Mouse (Mus musculus) cerebellum, adult (tissue): ENCODE results near the gene Slc8b1.

Experiments used
- ATAC-seq: cut with Nextera tagmentation; 2 replicates; pipeline ENCODE4 v1.9.2; 2017; ENCODE audit warnings: mild to moderate bottlenecking, moderate library complexity, mixed read lengths; ENCODE audit not compliant: insufficient number of reproducible peaks, low FRiP score, low TSS enrichment

Gene Slc8b1

DNA sequence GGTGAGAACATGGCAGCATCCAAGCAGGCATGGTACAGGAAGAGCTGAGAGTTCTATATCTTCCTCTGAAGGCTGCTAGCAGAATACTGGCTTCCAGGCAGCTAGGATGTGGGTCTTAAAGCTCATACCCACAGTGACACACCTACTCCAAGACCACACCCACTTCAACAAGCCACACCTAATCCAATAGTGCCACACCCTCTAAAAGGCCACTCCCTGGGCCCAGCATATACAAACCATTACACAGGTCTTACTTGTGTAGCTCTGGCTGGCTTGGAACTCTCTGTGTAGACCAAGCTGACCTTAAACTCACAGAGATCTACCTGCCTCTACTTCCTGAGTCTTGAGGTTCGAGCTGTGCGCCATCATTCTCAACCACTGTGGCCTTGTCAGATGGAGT, 13.8 kb downstream of the Slc8b1 start:
- ATAC-seq, result no peak

DNA sequence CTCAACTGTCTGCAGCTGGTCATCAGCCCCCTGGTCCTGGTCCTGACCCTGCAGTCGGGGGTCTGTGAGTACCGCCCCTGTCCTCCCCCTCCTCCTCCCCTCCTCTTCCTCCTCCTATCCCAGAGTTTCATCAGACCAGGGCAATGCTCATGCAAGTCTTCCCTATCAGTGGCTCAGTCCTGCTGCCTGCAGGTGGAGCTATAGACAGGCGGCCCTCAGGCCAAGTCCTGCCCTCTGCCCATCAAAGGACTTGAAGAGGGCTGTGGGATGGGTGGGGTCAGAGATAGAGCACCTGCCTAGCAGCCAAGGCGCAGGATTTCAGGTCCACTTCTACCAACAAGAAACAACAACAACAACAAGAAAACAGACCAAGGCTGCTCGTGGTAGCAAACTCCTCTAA, 14.8 kb downstream of the Slc8b1 start:
- no peak for ATAC-seq

DNA sequence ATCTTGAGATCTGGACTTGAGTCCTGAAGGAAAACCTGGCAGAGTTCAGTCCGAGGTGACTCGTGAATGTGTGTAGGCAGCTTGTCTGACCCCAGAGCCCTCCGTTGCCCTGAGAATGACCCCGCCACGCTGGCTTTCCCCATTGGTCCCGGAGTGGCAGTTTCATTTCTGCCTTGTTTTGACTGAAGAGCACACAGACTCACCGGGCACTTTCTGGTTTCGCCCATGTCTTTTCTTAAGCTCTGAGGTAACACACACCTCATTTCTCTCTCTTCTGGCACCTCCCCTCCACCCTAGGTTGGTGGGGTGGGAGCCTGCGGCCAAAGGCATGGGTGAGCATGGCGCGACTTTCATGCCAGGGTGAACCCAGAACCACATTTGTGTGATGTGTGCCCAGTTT, 15.3 kb downstream of the Slc8b1 start:
- no peak for ATAC-seq

DNA sequence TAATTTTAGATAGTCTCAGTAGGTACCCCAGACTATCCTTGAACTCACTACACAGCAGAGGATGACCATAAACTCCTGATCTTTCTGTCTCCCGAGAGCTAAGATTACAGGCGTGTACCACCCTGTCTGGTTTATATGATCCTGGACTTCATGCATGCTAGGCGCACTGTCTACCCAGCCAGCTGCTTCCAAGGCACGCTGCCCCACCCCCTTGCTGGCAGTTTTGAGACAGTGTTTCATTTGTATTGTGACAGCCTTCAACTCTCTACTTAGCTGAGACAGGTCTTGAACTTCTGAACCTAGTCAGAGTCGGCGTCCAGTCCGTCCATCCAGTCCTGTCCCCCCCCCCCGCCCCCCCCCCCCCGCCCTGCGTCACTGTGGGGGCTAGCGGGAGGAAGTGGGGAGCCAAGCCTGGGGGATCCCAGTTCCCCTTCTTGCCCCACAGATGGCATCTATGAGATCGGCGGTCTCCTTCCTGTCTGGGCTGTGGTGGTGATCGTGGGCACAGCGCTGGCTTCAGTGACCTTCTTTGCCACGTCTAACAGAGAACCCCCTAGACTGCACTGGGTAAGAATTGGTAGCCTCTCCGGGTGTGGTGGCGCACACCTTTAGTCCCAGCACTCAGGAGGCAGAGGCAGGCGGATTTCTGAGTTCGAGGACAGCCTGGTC, 16.5 kb downstream of the Slc8b1 start:
- ATAC-seq, result no peak

DNA sequence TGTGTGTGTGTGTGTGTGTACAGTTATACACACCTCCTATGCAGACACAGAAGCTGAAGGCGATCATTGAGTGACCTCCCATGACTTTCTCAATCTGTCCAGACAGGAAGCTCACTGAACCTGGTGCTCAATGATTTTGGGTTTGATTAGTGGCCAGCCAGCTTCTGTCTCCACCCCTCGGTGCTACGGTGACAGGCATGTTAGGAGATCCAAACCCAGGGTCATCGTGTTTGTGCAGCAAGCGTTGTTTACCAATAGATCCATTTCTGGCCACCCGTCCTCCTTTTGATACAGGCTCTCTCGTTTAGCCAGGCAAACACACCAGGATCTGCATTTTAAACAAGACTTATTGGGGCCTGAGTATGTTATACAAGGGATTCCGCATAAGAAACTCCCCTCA, 20.7 kb downstream of the Slc8b1 start:
- no peak for ATAC-seq

DNA sequence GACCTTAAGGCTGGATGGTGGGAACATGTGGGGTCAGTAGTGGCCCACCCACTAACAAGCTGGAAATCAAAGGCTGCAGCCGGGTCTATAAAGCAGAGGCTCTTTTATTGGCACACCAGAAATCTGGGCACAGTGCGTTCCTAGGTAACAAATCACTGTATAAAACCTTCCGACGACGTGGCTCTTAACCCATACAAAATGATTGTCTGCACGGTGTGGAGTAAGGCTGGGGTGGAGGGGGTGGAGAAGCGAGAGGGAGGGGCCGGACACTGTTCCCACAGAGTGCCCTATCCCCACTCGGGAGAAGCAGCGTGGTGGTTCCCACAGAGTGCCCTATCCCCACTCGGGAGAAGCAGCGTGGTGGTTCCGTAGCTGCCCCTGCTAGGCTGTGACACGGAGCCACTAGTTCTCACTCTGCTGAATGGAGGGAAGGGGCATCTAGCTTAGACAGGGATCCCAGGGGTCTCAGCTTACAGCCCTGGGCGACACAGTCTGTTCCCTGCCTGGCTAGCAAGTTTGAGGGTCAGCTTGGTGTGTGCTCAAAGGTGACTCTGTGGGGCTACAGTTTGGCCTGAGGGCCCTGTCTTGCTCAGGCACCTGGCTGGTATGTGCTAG, 23.2 kb downstream of the Slc8b1 start:
- no peak for ATAC-seq

DNA sequence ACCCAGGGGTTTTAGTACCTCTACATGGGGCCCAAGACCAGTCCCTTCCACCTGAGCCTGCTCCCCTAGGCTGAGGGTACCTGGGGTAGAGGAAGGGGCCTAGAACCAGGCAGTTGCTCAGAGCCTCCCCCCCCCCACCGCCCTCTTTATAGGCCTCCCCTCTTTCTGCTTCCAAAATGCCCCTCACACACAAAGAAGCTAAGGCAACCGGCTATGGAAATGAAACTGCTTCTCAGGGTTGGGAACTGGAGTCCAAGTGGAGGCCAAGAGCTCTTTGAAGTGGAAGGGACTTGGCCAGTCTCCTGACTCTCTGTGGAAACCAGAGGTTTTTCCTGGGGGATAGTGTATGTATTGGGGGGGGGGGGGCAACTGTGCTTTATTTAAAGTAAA, 23.7 kb downstream of the Slc8b1 start:
- no peak for ATAC-seq

DNA sequence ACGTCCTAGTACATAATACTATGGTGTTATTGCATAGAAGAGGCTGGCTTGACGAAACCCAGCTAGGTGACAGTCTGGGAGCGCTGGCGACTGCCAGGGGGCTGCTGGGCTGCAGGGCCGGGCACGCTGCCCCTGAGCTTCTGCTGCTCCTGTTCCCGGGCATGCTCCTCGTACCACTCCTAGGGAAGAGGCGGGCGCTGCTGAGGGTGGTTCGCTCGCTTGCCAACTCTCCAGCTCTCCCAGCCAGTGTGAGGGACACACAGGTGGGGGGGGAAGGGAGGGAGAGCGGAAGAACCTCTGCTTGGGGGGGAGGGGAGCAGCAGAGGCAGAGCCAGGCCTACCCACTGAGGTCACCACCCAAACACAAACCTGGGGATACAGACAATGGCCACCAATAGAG, 25.1 kb downstream of the Slc8b1 start:
- ATAC-seq, result peak; percentile 49; the same call in 1 of the 2 replicates

DNA sequence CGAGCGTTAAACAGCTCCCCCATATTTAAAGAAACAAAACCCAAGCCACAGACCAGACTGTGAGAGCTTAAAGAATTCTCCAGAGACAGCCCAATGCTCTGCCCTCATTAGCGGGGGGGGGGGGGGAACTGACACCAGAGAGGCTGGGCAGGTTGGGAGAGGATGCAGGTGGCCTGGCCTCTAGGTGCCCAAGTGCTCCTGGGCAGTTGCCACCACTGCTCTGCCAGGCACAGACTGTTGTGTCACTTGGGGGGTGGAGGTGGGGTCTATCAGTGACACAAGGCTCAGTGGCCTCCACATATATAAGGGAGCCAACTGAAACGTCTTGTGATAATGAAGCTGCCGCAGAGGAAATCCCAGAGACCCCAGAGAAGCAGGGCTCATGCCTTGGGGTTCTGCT, 25.7 kb downstream of the Slc8b1 start:
- ATAC-seq, result no peak

DNA sequence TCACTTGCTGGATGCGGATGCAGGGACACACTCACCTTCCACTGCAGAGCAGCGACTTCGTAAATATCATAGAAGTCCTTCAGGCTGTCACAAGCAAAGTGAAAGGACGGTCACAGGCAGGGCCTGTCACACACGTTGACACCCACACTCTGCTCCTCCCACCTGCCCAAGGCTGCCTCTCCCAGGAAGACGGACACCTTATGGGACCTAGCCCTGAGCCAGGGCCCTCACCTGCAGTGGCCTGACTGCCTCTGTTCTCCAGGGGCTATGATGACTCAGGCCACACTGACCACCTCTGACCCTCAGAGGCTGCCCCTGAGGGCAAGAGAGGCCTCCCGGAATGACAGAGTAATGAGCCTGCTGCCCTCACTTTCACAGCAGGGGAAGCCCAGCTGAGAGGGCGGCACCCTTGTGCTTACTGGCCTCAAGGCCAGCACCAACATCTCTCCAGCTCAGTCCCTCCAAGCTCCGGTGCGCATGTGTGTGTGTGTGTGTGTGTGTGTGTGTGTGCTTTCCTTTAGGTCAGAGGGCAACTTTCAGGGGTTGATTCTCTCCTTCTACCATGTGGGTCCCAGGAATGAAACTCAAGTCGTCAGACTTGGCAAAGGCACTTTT, 37.4 kb downstream of the Slc8b1 start:
- ATAC-seq, result no peak

DNA sequence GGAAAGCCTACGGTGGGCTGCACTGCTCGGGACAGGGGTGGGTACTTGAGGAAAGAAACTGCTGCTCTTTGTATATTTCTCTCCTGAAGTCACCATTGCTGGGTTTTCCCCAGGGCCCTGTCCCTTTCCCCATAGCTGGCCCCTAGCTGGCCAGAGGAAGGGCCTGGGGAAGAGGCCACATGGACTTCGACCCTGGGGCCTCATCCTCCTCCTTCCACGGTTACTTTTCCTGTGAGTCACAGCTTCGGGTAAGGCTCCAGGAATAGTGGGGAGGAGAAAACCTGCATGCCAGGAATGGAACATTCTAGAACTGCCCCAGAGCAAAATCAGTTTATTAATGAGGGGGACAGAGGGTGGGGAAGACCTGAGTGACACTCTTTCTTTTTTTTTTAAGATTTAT, 39.2 kb downstream of the Slc8b1 start:
- ATAC-seq, result no peak

DNA sequence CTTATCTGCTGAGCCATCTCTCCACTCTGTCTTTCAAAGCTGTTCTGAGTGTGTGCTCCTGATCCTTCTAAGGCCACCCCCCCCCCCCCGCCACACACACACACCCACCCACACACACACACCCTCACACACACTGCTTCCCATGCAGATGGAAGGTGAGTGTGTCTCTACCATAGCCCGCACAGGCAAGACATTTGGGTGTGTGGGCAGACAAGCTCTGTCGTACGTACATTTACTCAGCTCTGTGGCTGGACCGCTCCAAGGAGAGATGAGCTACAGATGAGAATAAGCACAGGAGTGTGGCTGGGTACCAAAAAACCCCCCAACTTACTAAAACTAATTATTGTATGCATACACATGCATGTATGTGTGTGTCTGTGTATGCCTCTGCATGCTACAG, 39.7 kb downstream of the Slc8b1 start:
- ATAC-seq, result no peak

DNA sequence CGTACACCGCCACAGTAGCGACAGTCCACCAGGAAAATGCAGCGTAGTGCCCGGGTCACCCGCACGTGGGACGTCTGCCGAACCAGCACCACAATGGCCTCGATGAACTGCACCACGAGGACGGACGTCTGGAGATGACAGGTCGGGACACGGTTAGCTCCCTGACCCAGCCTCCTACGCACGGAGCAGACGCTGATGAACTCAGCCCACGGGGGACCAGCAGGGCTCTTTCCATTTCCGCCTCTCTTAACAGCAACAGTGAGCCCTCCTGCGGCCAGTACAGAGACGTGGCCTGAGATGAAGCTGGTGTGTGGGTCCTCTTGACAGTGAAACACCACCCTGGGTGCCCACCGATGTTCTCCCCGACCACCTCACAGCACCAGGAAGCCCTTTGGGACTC, 44.9 kb downstream of the Slc8b1 start:
- no peak for ATAC-seq

DNA sequence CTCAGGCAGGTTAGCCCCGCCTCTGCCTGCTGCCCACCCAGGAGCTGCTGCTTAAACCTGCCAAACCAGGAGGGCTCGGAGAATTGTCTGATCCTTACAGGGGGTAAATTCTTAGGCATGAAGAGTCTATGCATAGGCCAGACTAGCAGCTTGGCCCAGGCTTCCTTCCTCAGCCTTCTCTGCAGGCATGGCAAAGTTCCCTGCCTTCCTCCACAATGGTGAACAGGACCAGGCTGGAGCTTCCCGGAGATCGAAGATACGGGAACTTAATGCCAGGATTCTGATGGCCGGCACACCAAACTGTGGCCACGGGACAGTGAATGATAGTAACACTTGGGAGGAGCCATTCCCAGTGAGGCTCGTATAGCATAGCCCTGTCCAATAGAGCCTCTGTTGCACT, 47.1 kb downstream of the Slc8b1 start:
- ATAC-seq, result no peak

DNA sequence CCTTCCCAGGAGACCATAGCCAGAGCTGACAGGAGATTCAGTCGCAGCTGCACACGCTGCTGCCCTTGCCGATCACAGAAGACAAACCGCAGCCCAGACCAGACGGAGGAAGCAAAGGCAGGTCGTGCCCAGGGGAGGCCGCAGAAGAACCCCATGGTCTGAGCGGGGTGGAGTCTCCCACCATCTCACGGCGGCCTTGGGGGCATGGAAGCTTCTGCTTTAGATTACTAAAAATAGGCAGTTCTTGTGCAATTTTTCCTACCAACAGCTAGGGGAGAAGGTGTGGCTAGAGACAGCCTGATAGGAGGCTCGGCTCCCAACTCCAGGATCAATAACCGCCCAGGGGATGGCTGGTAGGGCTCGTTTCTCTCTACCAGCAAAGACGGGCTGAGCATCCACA, 47.8 kb downstream of the Slc8b1 start:
- ATAC-seq, result no peak

DNA sequence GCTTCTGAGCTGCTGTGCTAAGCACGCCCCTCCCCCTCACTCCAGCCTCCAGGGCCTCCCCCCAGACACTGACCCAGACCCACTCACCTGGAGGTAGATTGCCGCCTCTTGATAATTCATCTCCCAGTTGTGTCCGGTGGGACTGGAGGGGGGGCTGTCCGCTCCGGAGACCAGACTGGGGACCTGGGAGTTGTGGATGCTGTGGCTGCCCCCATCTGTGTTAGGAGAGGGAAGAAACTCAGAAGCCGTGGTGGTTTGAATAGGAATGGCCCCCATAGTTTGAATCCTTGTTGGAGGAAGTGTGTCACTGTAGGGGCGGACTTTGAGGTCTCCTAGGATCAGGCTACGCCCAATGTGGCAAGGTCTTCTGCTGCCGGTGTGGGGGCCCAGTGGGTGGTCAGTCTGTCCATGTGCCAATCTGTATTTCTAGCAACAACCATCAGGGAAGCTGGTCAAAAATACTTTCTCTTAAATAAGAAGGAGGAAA, 49.2 kb downstream of the Slc8b1 start:
- no peak for ATAC-seq

DNA sequence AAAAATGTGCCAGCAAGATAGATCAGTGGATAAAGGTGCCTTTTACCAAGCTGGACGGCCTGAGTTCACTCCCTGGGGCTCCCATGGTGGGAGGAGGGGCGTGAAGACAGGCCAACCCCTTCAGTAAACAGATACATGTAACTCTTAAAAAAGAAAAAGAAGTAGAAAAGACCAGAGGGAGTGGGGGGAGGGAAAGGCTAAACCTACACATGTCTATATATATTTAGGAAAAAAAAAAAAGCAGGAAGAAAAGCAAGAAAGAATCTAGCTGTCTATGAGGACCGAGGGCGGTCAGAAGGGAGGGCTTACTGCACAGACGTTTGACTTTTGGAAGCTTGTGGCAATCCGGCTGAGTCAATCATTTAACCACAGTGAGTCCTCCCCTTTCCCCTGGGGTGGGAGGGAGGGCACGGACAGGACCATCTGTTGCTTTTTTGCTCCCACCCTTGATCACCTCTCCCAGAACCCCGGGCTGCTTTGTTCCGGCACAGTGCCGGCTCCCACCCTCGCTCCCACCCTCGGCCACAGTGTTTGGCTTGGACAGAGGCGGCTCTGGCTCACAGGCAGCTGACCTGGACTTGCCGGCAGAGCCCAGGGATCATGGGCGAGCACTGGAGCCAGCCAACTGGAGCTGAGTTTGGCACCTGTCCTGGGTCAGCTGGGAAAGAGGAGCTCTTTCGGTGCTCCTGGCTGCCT, 49.8 kb downstream of the Slc8b1 start:
- peak; percentile 53; the same call in 1 of the 2 replicates for ATAC-seq

DNA sequence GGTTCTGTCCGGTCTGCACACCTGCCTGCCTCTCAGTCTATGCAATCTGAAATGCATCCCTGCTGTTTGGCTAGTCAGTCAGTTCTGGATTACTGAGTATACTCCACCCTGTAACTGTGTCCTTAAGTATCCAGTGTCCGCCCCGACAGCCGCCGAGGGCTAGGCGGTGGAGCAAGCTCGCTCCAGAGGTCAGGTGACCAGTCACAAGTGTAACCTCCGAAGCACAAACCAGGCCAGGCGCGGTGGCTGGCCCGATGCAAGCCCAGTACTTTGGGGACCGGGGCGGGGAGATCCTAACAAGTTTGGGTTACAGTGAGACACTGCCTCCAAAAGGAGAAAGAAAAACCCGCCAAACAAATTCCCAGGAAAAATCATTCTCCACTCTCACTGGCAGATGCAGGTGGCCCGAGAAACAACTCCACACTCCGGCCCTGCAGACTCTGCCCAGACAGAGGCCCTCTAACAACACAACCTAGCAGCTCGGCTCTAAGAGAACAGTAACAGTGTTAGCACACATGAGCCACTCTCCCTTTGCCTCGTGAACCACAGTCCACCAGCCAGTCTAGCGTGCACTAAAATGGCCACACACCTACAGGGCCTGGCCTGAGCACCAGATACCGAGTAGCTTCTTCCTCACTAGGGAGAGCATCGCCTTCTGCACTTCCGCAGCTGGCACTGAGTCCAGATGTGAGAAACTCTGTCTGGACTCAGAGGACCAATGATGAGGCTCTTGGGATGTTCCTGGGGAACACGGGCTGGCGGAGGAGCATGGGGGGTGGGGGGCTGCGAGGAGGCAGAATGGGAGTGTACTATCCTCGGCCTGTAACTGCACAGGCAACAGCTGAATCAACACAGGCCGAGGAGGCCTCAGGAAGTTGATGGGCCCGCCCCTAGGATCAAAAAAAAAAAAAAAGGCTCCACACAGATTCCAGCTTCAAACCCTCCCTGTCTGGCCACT, 52.3 kb downstream of the Slc8b1 start:
- ATAC-seq, result no peak

DNA sequence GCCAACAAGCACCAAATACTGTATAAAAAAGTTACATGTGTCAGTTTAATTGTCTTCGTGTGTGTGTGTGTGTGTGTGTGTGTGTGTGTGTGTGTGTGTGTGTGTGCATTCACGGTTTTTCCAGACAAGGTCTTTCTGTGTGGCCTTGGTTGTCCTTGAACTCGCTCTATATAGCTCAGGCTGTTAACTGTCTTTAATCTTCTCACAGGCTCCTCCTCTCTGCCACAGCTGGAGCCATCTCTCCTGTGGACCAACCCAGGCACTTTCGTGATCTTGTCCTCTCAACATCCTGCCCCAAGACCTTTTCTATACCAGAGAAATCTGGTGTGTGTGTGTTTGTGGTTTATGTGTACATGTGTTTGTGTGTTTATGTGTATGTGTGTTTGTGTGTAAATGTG, 52.9 kb downstream of the Slc8b1 start:
- ATAC-seq, result no peak
